Mouse (Mus musculus) ES-Bruce4 (cell line): ENCODE measurements around the gene Ston2. TPM values are rescaled to one million over a fixed set of nuclear protein-coding genes. Genes with fewer than 3 reads are reported as not detected.

ENCODE experiments used
- H3K27ac ChIP-seq: 2 replicates; pipeline ENCODE4 v1.5.1; 2012; ENCODE audit warnings: low read length, inconsistent platforms; ENCODE audit not compliant: insufficient read depth
- H3K27me3 ChIP-seq: 2 replicates; pipeline ENCODE4 v1.6.1; 2012; ENCODE audit warnings: mild to moderate bottlenecking, low read length, inconsistent platforms; ENCODE audit not compliant: control insufficient read depth, poor library complexity, insufficient read depth, severe bottlenecking
- H3K36me3 ChIP-seq: 2 replicates; pipeline ENCODE4 v1.6.1; 2012; ENCODE audit warnings: inconsistent platforms, mild to moderate bottlenecking, low read length, moderate library complexity; ENCODE audit not compliant: control insufficient read depth, poor library complexity, insufficient read depth, severe bottlenecking
- H3K4me1 ChIP-seq: one replicate; pipeline ENCODE4 v1.8.1; 2011; ENCODE audit warnings: low read length; ENCODE audit not compliant: control insufficient read depth, insufficient read depth
- H3K4me3 ChIP-seq: 2 replicates; pipeline ENCODE4 v1.5.1; 2011; ENCODE audit warnings: low read depth, mild to moderate bottlenecking, low read length
- H3K9ac ChIP-seq: 2 replicates; pipeline ENCODE4 v1.6.1; 2012; ENCODE audit warnings: low read depth, mild to moderate bottlenecking, inconsistent platforms; ENCODE audit not compliant: poor library complexity, severe bottlenecking
- H3K9me3 ChIP-seq: replicated peaks from 2 replicates; pipeline ENCODE4 v1.6.1; 2012; ENCODE audit warnings: mild to moderate bottlenecking, low read length, inconsistent platforms; ENCODE audit not compliant: control insufficient read depth, poor library complexity, insufficient read depth, severe bottlenecking
- CTCF ChIP-seq: IDR thresholded peaks from one replicate; pipeline ENCODE4 v1.8.1; 2011; ENCODE audit warnings: low read depth, low read length
- EP300 ChIP-seq: IDR thresholded peaks from 2 replicates; pipeline ENCODE4 v1.6.1; 2011; ENCODE audit warnings: low read depth, low read length; ENCODE audit not compliant: insufficient read depth
- POLR2A ChIP-seq: IDR thresholded peaks from one replicate; pipeline ENCODE4 v1.8.1; 2011; ENCODE audit warnings: low read length; ENCODE audit not compliant: insufficient read depth
- polyA plus RNA-seq: library from polyadenylated mRNA; stranded (reverse); fragments of >200 nt; gene quantifications from 2 replicates; pipeline ENCODE4 v1.2.4, GENCODE M21; 2011; ENCODE audit warnings: low read depth; ENCODE audit not compliant: missing spikeins, insufficient read depth, insufficient read length

The Ston2 gene
- polyA plus RNA-seq, 1 experiment: 21.8 TPM

DNA sequence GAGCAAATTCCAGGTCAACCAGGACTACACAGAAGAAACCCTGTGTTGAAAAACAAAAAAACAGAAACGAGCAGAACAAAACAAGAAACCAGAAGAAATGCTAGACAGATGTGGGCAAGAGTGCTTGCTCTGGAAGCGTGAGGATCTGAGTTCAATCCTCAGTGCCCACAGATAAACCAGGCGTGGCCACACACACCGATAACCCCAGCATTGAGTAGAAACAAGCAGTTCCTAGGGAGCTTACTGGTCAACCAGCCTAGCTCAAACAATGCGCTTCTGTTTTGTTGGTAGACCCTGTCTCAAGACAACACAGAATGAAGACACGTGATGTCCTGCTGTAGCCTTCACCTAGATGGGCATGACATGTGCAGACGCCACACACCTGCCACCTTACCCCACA lies 45.3 kb downstream of the Ston2 start:
- Histone ChIP-seq H3K4me3 (no peak overlapping the region), H3K4me1 (no peaks in the 10 kb centered on the region), H3K27ac (no peak overlapping the region), H3K9me3 (no peaks in the 10 kb centered on the region), H3K27me3 (no peaks in the 10 kb centered on the region), H3K9ac (no peak overlapping the region), H3K36me3 (no peaks in the 10 kb centered on the region)
- no peak for TF ChIP-seq EP300
- TF ChIP-seq POLR2A: no peak
- no peak for TF ChIP-seq CTCF

DNA sequence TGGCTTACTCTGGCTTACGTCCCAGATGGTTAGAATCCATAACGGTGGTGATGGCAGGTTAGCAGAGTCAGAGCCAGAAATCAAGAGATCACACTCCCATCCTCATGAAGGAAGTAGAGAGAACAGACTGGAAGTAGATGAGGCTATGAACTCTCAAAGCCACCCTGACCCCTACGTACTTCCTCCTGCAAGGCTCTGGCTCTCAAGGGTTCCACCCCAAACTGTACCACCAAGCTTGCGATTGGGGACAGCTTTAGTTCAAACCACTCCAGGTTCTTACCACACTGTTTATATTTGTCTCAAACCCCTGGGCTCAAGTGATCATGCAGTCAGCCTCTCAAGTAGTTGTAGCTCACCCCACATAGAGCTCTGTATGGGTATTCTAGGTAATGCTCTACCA lies 49.8 kb downstream of the Ston2 start:
- H3K36me3 ChIP-seq: no peaks in the 10 kb centered on the region
- no peaks in the 10 kb centered on the region for H3K27me3 ChIP-seq

DNA sequence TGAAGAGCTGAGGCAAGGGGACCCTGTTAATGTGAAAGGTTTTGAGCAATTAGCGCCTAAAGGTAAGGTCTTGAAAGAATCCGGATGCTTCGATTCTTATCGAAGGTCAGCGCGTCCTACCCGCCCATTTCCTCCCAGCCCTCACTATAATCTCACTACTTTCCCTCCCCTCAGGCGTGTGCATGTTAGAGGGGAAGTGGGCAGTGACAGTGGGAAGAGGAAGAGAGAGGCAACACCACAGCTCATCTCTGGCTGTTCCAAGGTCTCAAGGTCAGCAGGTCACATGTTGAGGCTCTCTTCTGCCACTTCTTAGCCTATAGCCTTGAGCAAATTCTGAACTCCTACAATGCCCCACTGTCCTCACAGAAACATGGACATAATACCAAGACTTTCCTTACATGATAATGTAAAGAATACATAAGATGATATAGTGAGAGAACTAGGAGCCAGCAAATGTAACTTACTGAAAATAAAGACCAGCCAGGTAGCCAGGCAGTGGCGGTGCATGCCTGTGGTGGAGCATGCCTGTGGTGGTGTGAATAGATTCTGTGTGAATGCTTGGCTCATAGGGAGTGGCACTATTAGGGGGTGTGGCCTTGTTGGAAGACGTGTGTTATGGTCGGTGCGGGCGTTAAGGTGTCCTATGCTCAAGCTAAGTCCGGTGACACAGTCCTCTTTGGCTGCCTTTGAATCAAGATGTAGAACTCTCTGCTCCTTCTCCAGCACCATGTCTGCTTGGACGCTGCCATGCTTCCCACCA lies 51.8 kb downstream of the Ston2 start:
- H3K27me3 ChIP-seq: no peaks in the 10 kb centered on the region
- no peak for TF ChIP-seq CTCF
- no peak for TF ChIP-seq POLR2A
- TF ChIP-seq EP300: no peak
- no peaks in the 10 kb centered on the region for H3K9me3 ChIP-seq
- no peak overlapping the region for H3K27ac ChIP-seq
- H3K36me3 ChIP-seq: no peaks in the 10 kb centered on the region
- no peak overlapping the region for H3K4me3 ChIP-seq
- H3K9ac ChIP-seq: no peak overlapping the region
- H3K4me1 ChIP-seq: peaks cover 4% of the 10 kb centered on the region

More for the DNA sequence above, 49.8 kb downstream of the Ston2 start:
- H3K27ac ChIP-seq: no peak overlapping the region
- H3K9me3 ChIP-seq: no peaks in the 10 kb centered on the region
- H3K4me3 ChIP-seq: no peak overlapping the region
- no peak overlapping the region for H3K9ac ChIP-seq
- H3K4me1 ChIP-seq: peaks cover 4% of the 10 kb centered on the region
- no peak for TF ChIP-seq EP300
- TF ChIP-seq POLR2A: no peak
- TF ChIP-seq CTCF: no peak

DNA sequence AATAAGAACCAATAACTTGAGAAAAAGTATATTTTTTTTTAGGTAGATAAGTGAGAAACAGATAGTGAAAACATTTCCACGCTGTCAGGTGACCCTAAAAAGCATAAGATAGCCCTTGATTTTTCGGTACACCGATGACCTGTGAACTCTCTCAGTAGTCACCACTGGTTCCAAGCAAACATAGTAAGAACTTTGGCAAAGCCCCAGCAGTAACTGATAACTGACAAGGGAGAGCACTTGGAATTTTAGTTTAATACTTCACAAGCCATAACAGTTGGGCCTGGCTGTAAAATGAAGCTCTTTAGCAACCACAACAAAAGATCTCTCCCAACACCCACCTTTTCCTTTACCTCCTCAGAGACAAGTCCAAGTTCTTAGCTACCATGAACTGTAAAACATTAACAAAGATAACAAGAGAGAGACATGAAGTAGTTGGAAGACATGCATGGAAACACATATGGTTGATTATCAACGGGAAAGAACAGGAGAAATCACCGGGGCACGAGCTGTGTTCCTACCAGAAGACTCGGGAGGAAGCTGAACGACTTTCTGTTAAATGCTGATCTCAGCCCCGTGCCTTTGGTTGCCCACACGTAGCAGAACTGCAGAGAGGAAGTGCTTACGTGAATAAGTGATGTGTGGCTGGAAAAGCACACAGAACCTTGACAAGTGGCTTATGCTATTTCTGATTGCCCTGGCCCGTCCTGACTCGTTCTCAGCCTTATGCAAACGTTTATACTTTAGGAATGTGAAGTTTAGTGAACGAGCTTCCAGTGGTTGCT lies 53.8 kb downstream of the Ston2 start:
- H3K4me1 ChIP-seq: peaks cover 4% of the 10 kb centered on the region
- H3K36me3 ChIP-seq: no peaks in the 10 kb centered on the region
- no peak overlapping the region for H3K4me3 ChIP-seq
- H3K9me3 ChIP-seq: no peaks in the 10 kb centered on the region
- no peaks in the 10 kb centered on the region for H3K27me3 ChIP-seq
- no peak for TF ChIP-seq POLR2A
- TF ChIP-seq EP300: no peak
- no peak for TF ChIP-seq CTCF
- H3K9ac ChIP-seq: no peak overlapping the region
- H3K27ac ChIP-seq: no peak overlapping the region

DNA sequence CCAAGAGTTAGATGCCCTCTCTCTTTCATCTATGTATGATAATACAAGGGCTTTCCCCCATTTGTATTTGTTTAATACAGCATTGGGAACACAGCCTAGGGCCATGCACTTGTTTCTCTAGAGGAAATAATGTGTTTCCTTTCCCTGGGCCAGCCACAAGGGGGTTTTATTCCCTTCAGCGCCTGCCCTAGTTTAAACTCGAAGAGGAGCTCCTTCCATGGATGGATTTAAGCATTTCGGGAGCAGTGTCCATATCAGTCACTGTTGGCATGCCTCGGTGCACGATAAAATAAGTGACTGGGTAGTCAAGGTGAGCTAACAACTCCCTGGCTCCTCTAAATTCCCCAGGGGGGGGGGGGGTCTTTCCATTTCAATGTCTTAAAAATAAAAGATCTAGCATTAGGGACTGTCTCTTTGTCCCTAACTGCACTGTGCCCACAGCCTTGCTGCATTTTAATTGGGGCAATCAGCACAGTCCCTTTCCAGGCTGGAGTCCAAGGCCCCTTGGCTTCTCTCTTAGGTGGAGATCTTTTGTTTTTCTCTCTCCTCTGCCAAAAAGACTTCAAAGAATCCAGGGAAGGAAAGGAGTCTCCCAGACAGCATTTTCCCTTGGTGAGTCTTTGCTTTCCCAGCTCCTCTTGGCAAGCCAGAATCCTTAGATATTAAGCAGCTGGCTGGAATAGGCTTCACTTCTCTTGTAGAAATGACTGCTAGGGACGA lies 55.3 kb downstream of the Ston2 start:
- TF ChIP-seq EP300 (no peak), CTCF (no peak), POLR2A (no peak)
- Histone ChIP-seq H3K27me3 (no peaks in the 10 kb centered on the region), H3K4me1 (peaks cover 4% of the 10 kb centered on the region), H3K36me3 (no peaks in the 10 kb centered on the region), H3K9me3 (no peaks in the 10 kb centered on the region), H3K9ac (no peak overlapping the region), H3K4me3 (no peak overlapping the region), H3K27ac (no peak overlapping the region)

DNA sequence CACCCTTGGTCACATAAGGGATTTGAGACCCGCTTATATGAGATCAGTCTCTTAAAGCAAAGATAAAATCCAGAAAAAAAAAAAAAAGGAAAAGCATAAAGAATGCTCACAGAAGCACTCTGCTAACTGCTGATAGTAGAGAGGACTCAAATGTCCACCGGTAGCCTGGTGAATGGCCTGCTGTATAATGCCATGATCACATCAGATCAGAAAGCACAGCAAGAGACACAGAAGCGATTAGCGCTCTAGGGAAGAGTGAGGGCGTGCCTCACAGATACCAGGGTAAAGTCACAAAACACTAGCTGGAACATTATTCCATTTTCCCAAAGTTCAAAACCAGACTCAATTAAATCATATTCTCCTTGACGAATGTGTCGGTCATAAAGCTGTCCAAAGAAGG lies 62.0 kb downstream of the Ston2 start:
- H3K27ac ChIP-seq: no peak overlapping the region
- no peak overlapping the region for H3K4me3 ChIP-seq
- peaks cover 1% of the 10 kb centered on the region for H3K4me1 ChIP-seq
- H3K9me3 ChIP-seq: no peaks in the 10 kb centered on the region
- no peak overlapping the region for H3K9ac ChIP-seq
- TF ChIP-seq CTCF (no peak), POLR2A (no peak), EP300 (no peak)
- no peaks in the 10 kb centered on the region for H3K36me3 ChIP-seq
- no peaks in the 10 kb centered on the region for H3K27me3 ChIP-seq
